Mouse (Mus musculus) liver, embryonic 14.5 days (tissue): ENCODE measurements around the gene Wfdc8.

ENCODE experiments used
- CTCF ChIP-seq: IDR thresholded peaks from 2 replicates; pipeline ENCODE4 v1.5.1; 2016; ENCODE audit warnings: antibody characterized with exemption, low read depth, control low read depth
- EP300 ChIP-seq: IDR thresholded peaks from 2 replicates; pipeline ENCODE4 v1.6.1; 2016; ENCODE audit warnings: antibody characterized with exemption, low read depth

GRCm38 (mm10) chr2:164562391-164563188, 50.8 kb downstream of the Wfdc8 start, which contains the start of gene Wfdc2:
- no peak for TF ChIP-seq CTCF
- no peak for TF ChIP-seq EP300
